Mouse (Mus musculus) CH12F3 (cell line): ENCODE results near the gene Pole2.

Experiments used
- in situ Hi-C: fragments of 300-500 bp; cut with MboI; formaldehyde crosslinking; loops from 2 replicates; pipeline ENCODE4 v1.14.3; 2020; ENCODE audit warnings: low sequenced_read_pairs

Gene Pole2

GRCm38 (mm10) chr12:69227776-69228466, at the start of gene Pole2:
Pole2 (minus strand) TSS chr12:69228195.
- in situ Hi-C loops: no loop called here

- in situ Hi-C loops: no loop called here
Observed at GRCm38 (mm10) chr12:69268956-69269355, 41.0 kb upstream of the Pole2 start.

GRCm38 (mm10) chr12:69267956-69268632, 40.1 kb upstream of the Pole2 start:
- in situ Hi-C loops: no loop called here

- in situ Hi-C loops: no loop called here
Observed at GRCm38 (mm10) chr12:69265031-69265430, 37.0 kb upstream of the Pole2 start.

- in situ Hi-C loops: no loop called here
Observed at GRCm38 (mm10) chr12:69262251-69262650, 34.3 kb upstream of the Pole2 start.

DNA sequence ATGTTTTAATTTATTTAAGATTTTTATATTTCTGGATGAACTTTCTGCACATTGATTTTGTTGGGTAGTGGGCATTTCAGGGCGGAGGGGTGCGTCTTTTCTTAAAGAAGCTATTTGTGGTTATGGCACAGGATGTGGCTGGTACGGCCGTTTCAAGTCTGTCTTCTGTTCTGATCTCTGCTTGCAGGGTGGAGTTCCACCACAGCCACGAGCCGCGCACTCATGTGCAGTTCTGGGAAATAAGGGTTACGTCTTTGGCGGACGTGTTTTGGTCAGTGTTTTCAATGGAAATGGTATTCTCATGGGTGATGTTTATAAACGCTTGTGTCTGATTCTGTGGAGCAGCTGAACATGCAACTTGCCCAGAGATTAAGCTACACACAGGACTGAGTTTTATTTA, 29.8 kb upstream of the Pole2 start:
- in situ Hi-C loops: no loop called here

- in situ Hi-C loops: no loop called here
Observed at GRCm38 (mm10) chr12:69253806-69254205, 25.8 kb upstream of the Pole2 start.

GRCm38 (mm10) chr12:69250756-69251155, 22.8 kb upstream of the Pole2 start:
- in situ Hi-C loops: no loop called here

DNA sequence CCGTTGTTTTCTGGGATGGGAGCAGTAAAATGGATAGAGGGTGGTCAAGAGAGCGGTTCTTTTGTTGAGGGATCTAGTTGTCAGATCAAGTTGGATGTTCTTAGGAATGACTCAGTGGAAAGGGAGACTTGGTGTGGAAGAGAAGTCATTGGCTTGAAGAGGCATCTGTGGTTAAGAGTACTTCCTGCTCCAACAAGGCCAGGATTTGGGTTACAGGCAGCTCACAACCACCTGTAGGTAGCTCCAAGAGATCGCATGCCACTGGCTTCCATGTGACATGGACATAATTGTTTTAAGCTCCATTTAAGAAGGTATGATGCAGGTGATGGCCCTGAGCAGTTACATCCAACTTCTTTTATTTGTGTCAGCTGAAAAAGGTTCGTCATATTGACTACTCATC, 21.8 kb upstream of the Pole2 start:
- in situ Hi-C loops: no loop called here

DNA sequence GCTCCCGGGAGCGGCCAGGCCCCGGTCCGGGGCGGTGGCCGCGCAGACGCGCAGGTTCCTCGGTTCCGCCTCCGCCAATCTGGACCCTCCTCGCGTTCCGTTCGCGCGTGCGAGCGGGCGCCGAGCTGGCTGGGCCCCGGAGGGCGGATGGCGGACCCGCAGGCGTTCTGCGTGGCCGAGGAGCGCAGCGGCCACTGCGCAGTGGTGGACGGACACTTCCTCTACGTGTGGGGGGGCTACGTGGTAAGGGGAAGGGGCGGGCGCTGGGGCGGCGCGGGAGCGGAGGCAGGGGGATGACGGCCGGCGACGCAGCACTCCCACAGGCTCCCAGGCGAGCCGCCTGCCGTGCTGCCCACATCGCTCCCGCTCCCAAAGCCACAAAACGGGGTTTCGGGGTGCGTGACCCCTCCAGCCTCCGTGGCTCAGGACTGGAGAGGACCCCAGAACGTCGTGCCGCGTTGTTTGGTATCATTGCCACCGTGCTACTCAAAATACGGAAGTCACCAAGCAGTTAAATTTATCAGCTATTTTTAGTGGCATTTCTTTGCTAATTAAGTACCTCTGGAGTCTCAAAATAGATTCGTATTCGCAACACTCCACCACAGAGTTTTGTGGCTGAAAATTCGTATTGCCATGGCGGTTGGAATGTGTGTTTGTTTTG, 13.9 kb upstream of the Pole2 start:
- in situ Hi-C loops: no loop called here

DNA sequence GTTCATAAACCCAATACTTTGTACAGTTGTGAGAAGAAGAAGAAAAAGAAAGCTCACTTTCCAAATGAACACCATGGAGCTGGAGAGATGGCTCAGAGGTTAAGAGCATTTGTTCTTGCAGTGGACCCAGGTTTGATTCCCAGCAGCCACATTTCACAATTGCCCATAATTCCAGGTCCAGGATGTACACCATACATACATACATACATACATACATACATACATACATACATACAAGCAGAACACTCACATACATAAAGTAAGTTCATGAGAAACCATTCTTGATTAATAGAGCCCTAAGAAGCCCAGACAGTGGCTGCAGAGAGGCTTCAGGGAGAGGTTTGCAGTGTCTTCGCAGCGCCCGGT, 13.4 kb upstream of the Pole2 start:
- in situ Hi-C loops: no loop called here

DNA sequence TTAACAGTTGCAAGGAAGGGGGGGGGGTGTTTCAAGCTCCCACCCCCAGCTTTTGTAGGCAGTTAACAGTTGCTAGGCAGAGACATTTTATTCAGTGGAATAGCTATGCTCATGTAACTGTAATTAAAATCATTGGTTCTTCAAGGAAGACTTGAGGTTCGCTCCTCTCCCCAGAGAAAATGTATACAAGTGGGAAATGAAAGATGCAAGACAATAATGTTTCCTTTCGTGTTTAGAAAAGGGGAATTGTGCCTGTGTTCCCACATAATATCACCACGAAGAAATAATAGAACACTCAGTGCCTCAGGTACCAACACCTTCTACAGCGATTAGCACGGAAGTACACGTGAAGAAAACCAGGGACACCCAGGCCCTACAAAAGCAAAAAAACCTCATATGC, 12.9 kb upstream of the Pole2 start, which contains the start of gene Klhdc1:
Gene Klhdc1, plus strand, starts transcription at position 301 of the 400 bp plus-strand sequence.
- in situ Hi-C loops: no loop called here

GRCm38 (mm10) chr12:69238284-69238683, 10.3 kb upstream of the Pole2 start:
- in situ Hi-C loops: no loop called here

DNA sequence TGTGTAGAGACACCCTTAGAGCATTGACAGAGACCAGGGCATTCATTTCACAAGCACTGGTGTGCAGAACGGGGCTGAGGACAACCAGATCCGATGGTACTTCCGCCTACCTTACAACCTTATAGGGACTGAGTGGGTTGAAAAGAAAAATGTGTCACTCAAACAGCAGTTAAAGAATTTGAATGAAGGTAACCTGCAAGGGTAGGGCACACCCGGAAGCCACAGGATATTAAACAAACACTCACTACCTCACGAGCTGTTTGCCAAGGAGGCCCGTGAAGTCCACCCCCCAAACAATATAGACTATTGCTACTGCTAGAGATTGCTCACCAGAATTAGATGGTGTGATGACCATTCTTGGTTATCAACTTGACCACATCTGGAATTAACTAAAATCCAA, 7.8 kb upstream of the Pole2 start:
- in situ Hi-C loops: no loop called here

- in situ Hi-C loops: no loop called here
Observed at GRCm38 (mm10) chr12:69229251-69229650, 1.3 kb upstream of the Pole2 start.

DNA sequence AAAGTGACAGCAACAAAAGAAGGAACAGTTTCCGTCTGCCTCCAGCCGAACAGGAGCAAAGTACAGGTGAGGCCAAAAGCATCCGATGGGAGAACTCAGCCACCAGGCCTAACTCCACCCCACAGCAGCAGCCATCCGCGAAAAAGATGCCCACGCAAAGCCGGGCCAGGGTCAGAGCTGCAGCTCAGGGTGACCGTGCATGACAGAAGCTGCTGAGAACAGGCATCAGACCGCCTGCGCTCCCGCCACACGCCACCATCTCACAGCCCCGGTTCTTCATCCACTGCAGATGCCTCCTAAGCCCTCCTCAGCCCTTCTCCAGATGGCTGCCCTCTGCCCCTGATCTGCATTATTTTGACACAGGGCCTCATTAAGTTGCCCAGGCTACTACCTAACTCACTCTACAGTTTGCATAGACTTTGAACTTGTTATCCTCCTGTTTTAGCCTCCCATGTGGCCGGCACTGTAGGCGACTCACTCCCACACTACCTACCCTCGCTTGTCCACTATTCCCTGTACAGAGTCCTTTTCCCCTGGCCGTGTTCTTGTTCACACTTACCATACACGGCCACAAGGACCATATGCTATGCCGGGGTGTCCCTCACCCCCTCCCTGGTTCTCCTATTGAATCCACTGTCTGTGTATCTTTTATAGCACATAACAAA, 7.2 kb downstream of the Pole2 start:
- in situ Hi-C loops: loop anchor here (25.0 kb wide), 1 partner anchor 467 kb away; the partner anchor contains the start of gene Sos2

DNA sequence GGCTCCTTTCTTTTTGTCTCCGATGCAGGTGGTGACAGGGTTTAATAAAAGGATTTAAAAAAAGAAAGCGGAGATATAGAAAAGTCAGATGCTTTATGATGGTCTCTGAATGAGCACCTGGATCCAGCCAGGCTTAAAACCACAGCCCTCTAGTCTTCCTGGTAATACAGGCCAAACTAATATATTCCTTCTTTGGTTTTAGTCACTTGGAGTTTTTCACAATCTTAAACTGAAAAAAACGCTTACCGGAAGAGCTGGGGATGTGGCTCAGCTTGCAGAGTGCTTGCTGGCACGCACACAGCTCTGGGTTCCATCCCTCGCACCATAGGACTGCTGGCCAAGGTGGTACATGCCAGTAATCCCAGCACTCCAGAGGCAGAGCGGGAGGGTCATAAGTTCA, 11.4 kb downstream of the Pole2 start:
- in situ Hi-C loops: loop anchor here (25.0 kb wide), 1 partner anchor 471 kb away; the partner anchor contains the start of gene Sos2

GRCm38 (mm10) chr12:69215000-69215785, 12.8 kb downstream of the Pole2 start:
- in situ Hi-C loops: loop anchor here (25.0 kb wide), 1 partner anchor 472 kb away; the partner anchor contains the start of gene Sos2

DNA sequence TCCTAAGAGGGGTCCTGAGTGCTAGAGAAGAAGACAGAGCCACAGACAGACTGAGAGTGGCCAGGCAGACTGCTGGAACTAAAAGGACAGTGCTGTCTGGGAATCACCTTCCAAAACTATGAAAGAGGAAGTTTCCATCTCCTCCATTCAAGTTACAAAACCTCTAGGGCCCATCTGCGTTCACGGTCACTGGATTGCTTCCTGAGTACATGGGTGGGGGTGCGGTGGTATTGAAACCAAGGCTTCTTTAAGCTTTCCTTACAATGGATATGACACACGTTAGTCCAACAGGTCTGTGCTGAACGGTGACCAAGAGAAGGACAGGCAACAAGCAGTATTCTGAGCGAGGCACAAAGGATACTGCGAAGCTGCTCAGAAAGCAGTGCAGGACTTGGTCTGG, 13.6 kb downstream of the Pole2 start:
- in situ Hi-C loops: loop anchor here (25.0 kb wide), 1 partner anchor 473 kb away; the partner anchor contains the start of gene Sos2

GRCm38 (mm10) chr12:69213186-69213777, 14.7 kb downstream of the Pole2 start:
- in situ Hi-C loops: loop anchor here (25.0 kb wide), 1 partner anchor 474 kb away; the partner anchor contains the start of gene Sos2
